Mouse (Mus musculus) ES-CJ7 (cell line): ENCODE results near the gene Zyg11b.

Source experiments
- DNase-seq: peaks from one replicate; pipeline ENCODE4 v3.0.0; 2011; ENCODE audit warnings: low read depth, low spot score

Zyg11b gene

DNA sequence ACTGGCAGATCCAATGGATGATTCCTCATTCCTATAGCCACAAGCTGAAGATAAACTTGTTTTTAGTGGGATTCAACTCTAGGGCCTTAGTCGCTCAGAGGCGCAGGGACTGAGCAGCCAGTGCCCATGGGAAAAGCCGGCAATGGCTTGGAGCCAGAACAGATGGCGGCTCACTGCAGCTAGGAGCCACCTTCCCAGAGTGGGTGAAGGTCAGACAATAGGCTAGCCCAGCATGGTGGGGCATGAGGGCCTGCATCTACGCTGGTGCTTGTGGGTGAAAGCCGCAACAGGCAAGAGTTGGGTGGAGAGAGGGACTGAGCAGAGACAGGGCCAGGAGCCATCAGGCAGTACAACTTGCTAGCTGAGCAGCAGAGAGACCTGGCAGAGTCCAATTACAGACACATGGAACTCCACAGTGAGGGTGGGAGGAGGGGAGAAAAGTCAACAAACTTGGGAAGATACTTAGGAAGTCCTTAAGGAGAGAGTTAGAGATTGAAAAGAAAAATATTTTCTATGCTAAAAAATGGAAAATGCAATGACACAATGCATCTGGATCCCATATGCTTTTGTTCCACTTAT lies 104.5 kb downstream of the Zyg11b start:
- DNase-seq = no peak

DNA sequence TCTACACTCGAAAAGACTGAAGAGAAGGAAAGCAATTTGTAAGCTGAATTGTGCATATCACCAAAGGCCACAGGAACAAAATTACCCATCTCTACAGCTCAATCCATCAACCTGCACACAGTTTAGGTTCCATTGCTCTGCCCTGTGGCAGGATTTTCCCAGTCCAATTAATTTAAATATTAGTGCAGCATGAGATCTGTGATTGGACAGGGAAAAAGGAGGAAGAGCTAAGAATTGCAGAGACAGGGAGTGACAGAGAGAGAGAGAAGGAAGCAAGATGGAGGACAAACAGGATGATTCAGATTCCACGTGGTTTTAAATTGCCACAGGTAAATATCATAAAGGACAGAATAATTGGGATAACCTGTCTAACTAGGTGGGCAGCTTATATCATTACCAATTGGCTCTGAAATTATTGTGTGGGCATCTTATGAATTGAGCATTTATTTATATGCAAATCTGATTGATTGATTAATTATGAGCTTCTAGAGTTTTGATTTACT lies 108.0 kb downstream of the Zyg11b start:
- peak; percentile 29 for DNase-seq

DNA sequence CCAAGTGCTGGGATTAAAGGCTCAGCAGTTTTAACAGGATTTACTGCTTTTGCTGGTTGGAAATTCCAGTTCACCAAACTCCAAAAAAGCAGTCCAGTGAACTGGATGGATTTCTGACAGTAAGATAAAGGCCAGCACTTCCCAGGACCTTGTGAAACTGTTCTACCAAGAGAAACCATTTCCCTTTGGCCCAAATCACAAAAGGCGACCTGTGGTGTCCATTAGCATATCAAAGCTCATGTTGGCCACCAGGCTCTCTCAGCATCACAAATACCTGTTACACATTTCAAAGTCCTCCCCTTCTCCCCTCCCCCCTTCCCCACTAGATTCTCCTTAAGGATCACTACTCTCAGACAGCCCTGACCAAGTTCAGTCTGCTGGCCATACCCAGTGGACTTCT lies 118.6 kb downstream of the Zyg11b start:
- DNase-seq = peak; percentile 99
